Mouse (Mus musculus) lung, embryonic 16.5 days (tissue): ENCODE measurements around the gene Cog1. TPM values are rescaled to one million over a fixed set of nuclear protein-coding genes. Genes with fewer than 3 reads are reported as not detected.

Experiments
- ATAC-seq: fragments of 200-750 bp; cut with Nextera tagmentation; 2 replicates; pipeline ENCODE4 v1.8.0; 2017; ENCODE audit warnings: low read depth, mild to moderate bottlenecking, moderate library complexity
- H3K27ac ChIP-seq: fragments of 300-500 bp; sonication (generic); 2 replicates; pipeline ENCODE4 v1.5.1; 2014; ENCODE audit warnings: mild to moderate bottlenecking, control low read depth, low read length
- H3K27me3 ChIP-seq: fragments of 300-500 bp; sonication (generic); 2 replicates; pipeline ENCODE4 v1.6.1; 2014; ENCODE audit warnings: low read depth, low read length, mixed read lengths; ENCODE audit not compliant: control insufficient read depth, insufficient read depth
- H3K36me3 ChIP-seq: fragments of 300-500 bp; sonication (generic); 2 replicates; pipeline ENCODE4 v1.6.1; 2014; ENCODE audit warnings: low read length; ENCODE audit not compliant: control insufficient read depth, insufficient read depth
- H3K4me1 ChIP-seq: fragments of 300-500 bp; sonication (generic); replicated peaks from 2 replicates; pipeline ENCODE4 v1.6.1; 2014; ENCODE audit warnings: low read length, mixed read lengths; ENCODE audit not compliant: control insufficient read depth, insufficient read depth
- H3K4me2 ChIP-seq: fragments of 300-500 bp; sonication (generic); 2 replicates; pipeline ENCODE4 v1.6.1; 2014; ENCODE audit warnings: low read depth, low read length, control low read depth
- H3K4me3 ChIP-seq: fragments of 300-500 bp; sonication (generic); 2 replicates; pipeline ENCODE4 v1.5.1; 2014; ENCODE audit warnings: mild to moderate bottlenecking, low read length, control low read depth
- H3K9ac ChIP-seq: fragments of 300-500 bp; sonication (generic); 2 replicates; pipeline ENCODE4 v1.6.1; 2014; ENCODE audit warnings: low read length, control low read depth
- H3K9me3 ChIP-seq: fragments of 300-500 bp; sonication (generic); 2 replicates; pipeline ENCODE4 v1.6.1; 2016; ENCODE audit warnings: low read length; ENCODE audit not compliant: control insufficient read depth
- WGBS: fragments of 180-500 bp; shearing (Covaris S2); extraction: QIAGEN DNeasy Blood & Tissue Kit; methylation state at CpG from one replicate; pipeline ENCODE4 v1.1.7; 2014; 5-methylcytosine and 5-hydroxymethylcytosine counted together
- polyA plus RNA-seq: library from polyadenylated mRNA; unstranded; fragments of >200 nt; fragmentation: Nextera tagmentation; extraction: Ambion mirVana; gene quantifications from 2 replicates; pipeline ENCODE4 v1.2.1, GENCODE M21; 2015

The Cog1 gene
- polyA plus RNA-seq, 1 experiment from 2014 or later: 22.0 TPM

- WGBS: 25% methylated on average over 5 of the region's 5 CpGs
- no peak overlapping the region for H3K4me2 ChIP-seq
- H3K4me3 ChIP-seq: no peak overlapping the region
- no peaks in the 10 kb centered on the region for H3K27me3 ChIP-seq
- ATAC-seq: peak; percentile 62; the same call in 1 of the 2 replicates
- no peaks in the 10 kb centered on the region for H3K9me3 ChIP-seq
- no peaks in the 10 kb centered on the region for H3K36me3 ChIP-seq
- no peak overlapping the region for H3K27ac ChIP-seq
- H3K4me1 ChIP-seq: peaks cover 3% of the 10 kb centered on the region; the same call in 1 of the 2 replicates
- H3K9ac ChIP-seq: no peak overlapping the region
Observed at GRCm38 (mm10) chr11:113703758-113704157, 54.8 kb downstream of the Cog1 start.

GRCm38 (mm10) chr11:113705966-113706652 lies 57.1 kb downstream of the Cog1 start:
- no peak overlapping the region for H3K4me2 ChIP-seq
- no peaks in the 10 kb centered on the region for H3K9me3 ChIP-seq
- H3K27ac ChIP-seq: no peak overlapping the region
- no peaks in the 10 kb centered on the region for H3K36me3 ChIP-seq
- no peak overlapping the region for H3K4me3 ChIP-seq
- no peak overlapping the region for H3K9ac ChIP-seq
- 65% methylated on average over 15 of the region's 15 CpGs for WGBS
- peaks cover 18% of the 10 kb centered on the region for H3K4me1 ChIP-seq
- no peaks in the 10 kb centered on the region for H3K27me3 ChIP-seq
- no peak for ATAC-seq

- H3K27me3 ChIP-seq: no peaks in the 10 kb centered on the region
- no peak overlapping the region for H3K9ac ChIP-seq
- no peak for ATAC-seq
- H3K9me3 ChIP-seq: no peaks in the 10 kb centered on the region
- H3K4me3 ChIP-seq: no peak overlapping the region
- H3K36me3 ChIP-seq: no peaks in the 10 kb centered on the region
- H3K4me2 ChIP-seq: no peak overlapping the region
- H3K4me1 ChIP-seq: peaks cover 18% of the 10 kb centered on the region
- WGBS: 60% methylated on average over 19 of the region's 19 CpGs
- H3K27ac ChIP-seq: no peak overlapping the region
Observed at GRCm38 (mm10) chr11:113708629-113709213, 59.8 kb downstream of the Cog1 start.

- peak; percentile 13; the same call in 1 of the 2 replicates for ATAC-seq
- 35% methylated on average over 15 of the region's 15 CpGs for WGBS
- Histone ChIP-seq H3K9ac (no peak overlapping the region), H3K36me3 (no peaks in the 10 kb centered on the region), H3K9me3 (no peaks in the 10 kb centered on the region), H3K4me2 (no peak overlapping the region), H3K27me3 (no peaks in the 10 kb centered on the region), H3K4me1 (peaks cover 16% of the 10 kb centered on the region), H3K4me3 (no peak overlapping the region), H3K27ac (no peak overlapping the region)
Observed at GRCm38 (mm10) chr11:113709272-113709671, 60.3 kb downstream of the Cog1 start.

- ATAC-seq: peak; percentile 59
- Histone ChIP-seq H3K27me3 (no peaks in the 10 kb centered on the region), H3K9ac (peak within 1 kb of the TSS; percentile 56), H3K9me3 (no peaks in the 10 kb centered on the region), H3K4me2 (peak within 1 kb of the TSS; percentile 35; the same call in 1 of the 2 replicates), H3K4me3 (no peak within 1 kb of the TSS), H3K4me1 (peaks cover 16% of the 10 kb centered on the region), H3K36me3 (no peaks in the 10 kb centered on the region), H3K27ac (peak within 1 kb of the TSS; percentile 74)
- 10% methylated on average over 11 of the region's 11 CpGs for WGBS
Observed at GRCm38 (mm10) chr11:113709731-113710256, 60.8 kb downstream of the Cog1 start, which contains the start of gene Cpsf4l. TSS of gene Cpsf4l (minus strand) at chr11:113710017.

- Histone ChIP-seq H3K27ac (peak overlapping the region; percentile 74), H3K27me3 (no peaks in the 10 kb centered on the region), H3K4me1 (peaks cover 16% of the 10 kb centered on the region), H3K36me3 (no peaks in the 10 kb centered on the region), H3K9me3 (no peaks in the 10 kb centered on the region), H3K4me3 (no peak overlapping the region), H3K9ac (peak overlapping the region; percentile 56), H3K4me2 (peak overlapping the region; percentile 35; the same call in 1 of the 2 replicates)
- peak; percentile 54 for ATAC-seq
- 10% methylated on average over 10 of the region's 10 CpGs for WGBS
Observed at GRCm38 (mm10) chr11:113710257-113710777, 61.3 kb downstream of the Cog1 start.

GRCm38 (mm10) chr11:113711061-113711460 lies 62.1 kb downstream of the Cog1 start:
- Histone ChIP-seq H3K4me2 (no peak overlapping the region), H3K4me3 (no peak overlapping the region), H3K9ac (no peak overlapping the region), H3K4me1 (peaks cover 16% of the 10 kb centered on the region), H3K27me3 (no peaks in the 10 kb centered on the region), H3K9me3 (no peaks in the 10 kb centered on the region), H3K27ac (no peak overlapping the region), H3K36me3 (no peaks in the 10 kb centered on the region)
- 80% methylated on average over 1 of the region's 1 CpGs for WGBS
- no peak for ATAC-seq

GRCm38 (mm10) chr11:113715078-113715674 lies 66.2 kb downstream of the Cog1 start:
- Histone ChIP-seq H3K4me1 (peaks cover 7% of the 10 kb centered on the region), H3K9ac (no peak overlapping the region), H3K27ac (no peak overlapping the region), H3K36me3 (no peaks in the 10 kb centered on the region), H3K27me3 (no peaks in the 10 kb centered on the region), H3K9me3 (no peaks in the 10 kb centered on the region), H3K4me3 (no peak overlapping the region), H3K4me2 (no peak overlapping the region)
- ATAC-seq: no peak
- WGBS: 68% methylated on average over 7 of the region's 7 CpGs

GRCm38 (mm10) chr11:113716132-113716531 lies 67.2 kb downstream of the Cog1 start:
- Histone ChIP-seq H3K9ac (no peak overlapping the region), H3K4me2 (no peak overlapping the region), H3K36me3 (no peaks in the 10 kb centered on the region), H3K9me3 (no peaks in the 10 kb centered on the region), H3K27me3 (no peaks in the 10 kb centered on the region), H3K27ac (no peak overlapping the region), H3K4me1 (no peaks in the 10 kb centered on the region), H3K4me3 (no peak overlapping the region)
- WGBS: 85% methylated on average over 2 of the region's 2 CpGs
- ATAC-seq: no peak
